Mouse (Mus musculus): Measurements from ENCODE around the gene Dedd. TPM values are rescaled to one million over a fixed set of nuclear protein-coding genes. Genes with fewer than 3 reads are reported as not detected.
"Not testable (repeated sequence)": the region's sequence is repeated elsewhere in the genome, so short reads cannot be mapped to it uniquely, and the experiment has no call there.

Gene Dedd
- polyA plus RNA-seq, 1 experiment from 2014 or later = 32.8 TPM

DNA sequence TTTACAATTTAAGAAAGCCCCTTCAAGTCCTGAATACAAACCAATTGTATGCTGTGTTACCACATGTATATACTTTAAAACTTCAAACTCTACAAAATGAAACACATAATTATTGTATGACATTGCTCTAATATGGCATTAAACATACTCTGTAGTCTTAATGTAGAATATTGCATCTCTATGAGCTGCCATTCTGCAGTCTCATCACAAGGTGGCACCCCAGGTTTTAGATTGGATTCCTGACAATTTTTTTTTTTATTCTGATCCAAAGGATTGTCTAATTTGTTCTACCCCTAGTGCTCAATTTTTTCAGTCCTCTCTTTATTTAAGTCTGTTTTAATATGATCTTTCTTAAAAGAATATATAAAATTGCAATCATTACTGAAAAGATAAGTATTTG lies 7.5 kb upstream of the Dedd start:
- Histone ChIP-seq H3K27me3 (ENCODE audit: control insufficient read depth, insufficient read depth, low read length) (no peaks in the 10 kb centered on the region), H3K27ac (replicated peaks) (no peak overlapping the region), H3K9ac (ENCODE audit: low read length) (no peak overlapping the region), H3K9me3 (ENCODE audit: control insufficient read depth, low read length) (no peaks in the 10 kb centered on the region), H3K4me2 (replicated peaks; ENCODE audit: low read depth) (no peak overlapping the region), H3K4me1 (replicated peaks; ENCODE audit: control insufficient read depth, insufficient read depth) (no peaks in the 10 kb centered on the region), H3K4me3 (ENCODE audit: low read depth, low read length) (no peak overlapping the region), H3K36me3 (ENCODE audit: control insufficient read depth, insufficient read depth, low read length) (no peaks in the 10 kb centered on the region)
- TF ChIP-seq EP300 (optimal IDR thresholded peaks at IDR 0.05) (no peak), CTCF (IDR thresholded peaks at IDR 0.05; ENCODE audit: low read depth) (peak; percentile 80)
- ATAC-seq (ENCODE audit: low FRiP score, low TSS enrichment) (no peak), DNase-seq (ENCODE audit: low spot score) (peak; percentile 20)

DNA sequence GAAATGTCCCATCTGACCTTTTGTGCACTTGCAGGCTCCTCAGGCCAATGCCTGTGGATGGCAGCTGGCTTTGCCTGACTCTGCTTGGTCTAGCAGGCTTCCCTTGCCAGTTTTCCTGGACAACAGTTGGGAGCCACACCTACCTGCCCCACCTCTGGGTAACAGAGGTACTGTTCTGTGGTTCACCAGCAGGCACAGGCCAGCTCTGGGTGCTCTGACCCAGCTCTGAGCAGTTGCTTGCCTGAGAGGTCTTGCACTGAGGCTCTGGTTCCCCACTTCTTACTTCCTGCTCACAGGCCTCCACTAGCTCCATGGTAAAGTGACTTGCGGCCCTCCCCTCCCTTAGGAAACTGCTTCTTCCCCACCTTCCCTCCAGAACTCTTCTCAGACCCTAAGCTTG lies 6.9 kb upstream of the Dedd start:
- ATAC-seq (ENCODE audit: low FRiP score, low TSS enrichment) = peak; percentile 94
- TF ChIP-seq CTCF (IDR thresholded peaks at IDR 0.05; ENCODE audit: low read depth) (no peak), EP300 (optimal IDR thresholded peaks at IDR 0.05) (no peak)
- H3K36me3 ChIP-seq (ENCODE audit: control insufficient read depth, insufficient read depth, low read length) = no peaks in the 10 kb centered on the region
- no peaks in the 10 kb centered on the region for H3K9me3 ChIP-seq (ENCODE audit: control insufficient read depth, low read length)
- 91% methylated on average over 1 of the region's 1 CpGs for WGBS
- no peak overlapping the region; the same call in 1 of the 2 replicates for H3K9ac ChIP-seq (ENCODE audit: low read length)
- no peak overlapping the region for H3K4me3 ChIP-seq (ENCODE audit: low read depth, low read length)
- no peaks in the 10 kb centered on the region for H3K27me3 ChIP-seq (ENCODE audit: control insufficient read depth, insufficient read depth, low read length)
- no peaks in the 10 kb centered on the region for H3K4me1 ChIP-seq (replicated peaks; ENCODE audit: control insufficient read depth, insufficient read depth)
- peak overlapping the region; percentile 56; the same call in 1 of the 2 replicates for H3K27ac ChIP-seq (replicated peaks)
- peak; percentile 68 for DNase-seq (ENCODE audit: low spot score)
- no peak overlapping the region for H3K4me2 ChIP-seq (replicated peaks; ENCODE audit: low read depth)

DNA sequence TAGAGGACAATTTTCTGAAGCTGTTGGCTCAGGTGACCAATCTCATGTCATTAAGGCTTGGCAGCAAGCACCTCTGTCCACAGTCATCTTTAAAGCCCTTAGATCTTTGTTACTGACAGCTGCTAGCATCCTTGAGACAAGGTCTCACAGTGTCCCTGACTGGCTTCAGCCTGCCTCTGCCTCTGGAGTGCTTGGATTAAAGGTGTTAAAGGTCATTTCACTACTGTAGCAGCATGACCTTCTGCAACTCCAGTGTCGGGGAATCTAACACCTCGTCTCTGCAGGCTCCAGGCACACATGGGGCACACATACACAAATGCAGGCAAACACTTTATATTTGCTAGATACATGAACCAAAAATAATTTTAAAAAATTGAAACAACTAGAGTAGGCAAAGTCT lies 3.4 kb upstream of the Dedd start:
- H3K4me3 ChIP-seq (ENCODE audit: low read depth, low read length) = no peak overlapping the region
- TF ChIP-seq CTCF (IDR thresholded peaks at IDR 0.05; ENCODE audit: low read depth) = no peak
- TF ChIP-seq EP300 (optimal IDR thresholded peaks at IDR 0.05) = no peak
- H3K9ac ChIP-seq (ENCODE audit: low read length) = no peak overlapping the region
- no peak overlapping the region for H3K27ac ChIP-seq (replicated peaks)
- no peaks in the 10 kb centered on the region for H3K9me3 ChIP-seq (ENCODE audit: control insufficient read depth, low read length)
- H3K36me3 ChIP-seq (ENCODE audit: control insufficient read depth, insufficient read depth, low read length) = no peaks in the 10 kb centered on the region
- H3K4me2 ChIP-seq (replicated peaks; ENCODE audit: low read depth) = no peak overlapping the region
- H3K4me1 ChIP-seq (replicated peaks; ENCODE audit: control insufficient read depth, insufficient read depth) = 0 out of 2 replicates have a peak, but pooled peaks cover 4% of the 10 kb centered on the region
- 73% methylated on average over 2 of the region's 2 CpGs for WGBS
- ATAC-seq (ENCODE audit: low FRiP score, low TSS enrichment) = no peak
- DNase-seq (ENCODE audit: low spot score) = no peak
- H3K27me3 ChIP-seq (ENCODE audit: control insufficient read depth, insufficient read depth, low read length) = no peaks in the 10 kb centered on the region

DNA sequence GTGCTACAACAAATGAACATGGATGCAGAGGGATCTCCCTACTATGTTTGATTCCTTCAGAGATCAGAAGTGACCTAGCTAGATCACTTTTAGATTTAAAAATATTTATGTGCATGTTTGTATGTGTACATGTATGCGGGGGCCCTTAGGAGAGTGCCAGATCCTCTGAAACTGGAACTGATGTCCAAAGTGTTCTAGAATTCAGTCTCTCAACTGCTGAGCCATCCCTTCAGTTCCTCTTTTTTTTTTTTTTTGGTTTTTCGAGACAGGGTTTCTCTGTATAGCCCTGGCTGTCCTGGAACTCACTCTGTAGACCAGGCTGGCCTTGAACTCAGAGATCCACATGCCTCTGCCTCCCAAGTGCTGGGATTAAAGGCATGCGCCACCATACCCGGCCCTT lies 2.4 kb upstream of the Dedd start:
- not testable (repeated sequence) for H3K27me3 ChIP-seq (ENCODE audit: control insufficient read depth, insufficient read depth, low read length); H3K4me1 ChIP-seq (replicated peaks; ENCODE audit: control insufficient read depth, insufficient read depth); DNase-seq (ENCODE audit: low spot score); H3K4me3 ChIP-seq (ENCODE audit: low read depth, low read length); H3K27ac ChIP-seq (replicated peaks); ATAC-seq (ENCODE audit: low FRiP score, low TSS enrichment); H3K4me2 ChIP-seq (replicated peaks; ENCODE audit: low read depth); H3K36me3 ChIP-seq (ENCODE audit: control insufficient read depth, insufficient read depth, low read length); H3K9me3 ChIP-seq (ENCODE audit: control insufficient read depth, low read length); H3K9ac ChIP-seq (ENCODE audit: low read length)
- 84% methylated on average over 3 of the region's 4 CpGs for WGBS

DNA sequence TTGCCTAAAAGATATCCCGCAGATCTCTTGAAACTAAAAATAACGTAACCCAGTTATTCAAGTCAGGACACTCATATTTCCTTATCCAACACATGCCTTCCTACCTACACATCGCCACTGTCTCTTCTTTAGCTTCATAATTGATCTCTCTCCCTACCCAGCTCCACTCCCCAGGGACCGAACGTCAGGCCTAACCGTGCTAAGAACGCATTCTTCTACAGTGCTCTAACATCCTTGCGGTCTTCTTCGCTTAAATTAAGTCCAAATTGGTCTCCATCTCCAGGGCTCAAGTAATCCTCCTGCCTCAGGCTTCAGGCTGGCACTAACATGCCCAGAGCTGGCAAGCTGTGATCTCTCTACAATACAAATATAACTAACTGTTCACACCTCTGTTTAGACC lies 701 bp upstream of the Dedd start:
- H3K9ac ChIP-seq (ENCODE audit: low read length) = peak overlapping the region; percentile 93
- H3K27me3 ChIP-seq (ENCODE audit: control insufficient read depth, insufficient read depth, low read length) = no peaks in the 10 kb centered on the region
- TF ChIP-seq CTCF (IDR thresholded peaks at IDR 0.05; ENCODE audit: low read depth) (no peak), EP300 (optimal IDR thresholded peaks at IDR 0.05) (no peak)
- H3K36me3 ChIP-seq (ENCODE audit: control insufficient read depth, insufficient read depth, low read length) = no peaks in the 10 kb centered on the region; the same call in 1 of the 2 replicates
- 13% methylated on average over 9 of the region's 9 CpGs for WGBS
- DNase-seq (ENCODE audit: low spot score) (no peak), ATAC-seq (ENCODE audit: low FRiP score, low TSS enrichment) (no peak)
- H3K27ac ChIP-seq (replicated peaks) = peak overlapping the region; percentile 99
- no peaks in the 10 kb centered on the region for H3K9me3 ChIP-seq (ENCODE audit: control insufficient read depth, low read length)
- peak overlapping the region; percentile 84 for H3K4me2 ChIP-seq (replicated peaks; ENCODE audit: low read depth)
- H3K4me1 ChIP-seq (replicated peaks; ENCODE audit: control insufficient read depth, insufficient read depth) = 0 out of 2 replicates have a peak, but pooled peaks cover 4% of the 10 kb centered on the region
- peak overlapping the region; percentile 88 for H3K4me3 ChIP-seq (ENCODE audit: low read depth, low read length)

DNA sequence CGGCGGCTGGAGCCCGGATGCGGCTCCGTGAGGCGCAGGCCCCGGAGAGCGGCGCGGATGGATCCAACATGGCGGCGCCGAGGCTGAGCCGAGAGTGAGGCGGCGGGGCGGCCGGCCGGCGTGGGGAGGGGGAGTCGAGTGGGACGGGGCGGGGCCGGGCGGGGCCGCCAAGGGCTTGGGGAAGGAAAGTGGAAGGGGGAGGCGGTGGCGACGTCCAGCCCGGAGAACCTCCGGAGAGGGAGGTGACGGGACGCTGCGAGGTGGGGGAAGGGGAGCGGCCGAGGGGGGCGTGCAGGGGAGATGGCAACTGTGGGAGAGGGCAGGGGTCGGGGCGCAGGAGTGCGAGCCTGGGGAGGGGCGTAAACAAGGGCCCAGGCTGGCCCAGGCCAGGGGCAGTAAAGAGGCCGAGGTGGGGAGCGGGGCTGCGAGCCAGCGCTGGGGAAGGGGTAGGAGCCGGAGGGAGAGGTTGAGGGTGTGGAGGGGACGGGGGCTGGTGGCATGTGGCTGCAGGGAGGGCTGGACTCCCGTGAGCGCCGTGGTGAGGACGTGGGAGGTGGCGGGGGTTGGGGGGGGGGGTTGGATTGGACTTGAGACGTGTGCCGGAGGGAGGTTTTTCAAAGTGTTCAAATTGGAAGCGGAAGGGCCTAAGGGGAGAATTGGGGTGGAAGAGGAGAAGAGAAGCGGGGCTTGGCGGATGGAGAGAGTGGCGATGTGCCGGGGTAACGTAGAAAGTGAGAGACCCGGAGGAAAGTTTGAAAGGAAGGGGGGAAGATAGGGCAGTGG lies 679 bp downstream of the Dedd start:
- Histone ChIP-seq H3K9ac (ENCODE audit: low read length) (peak overlapping the region; percentile 93), H3K27ac (replicated peaks) (peak overlapping the region; percentile 99), H3K27me3 (ENCODE audit: control insufficient read depth, insufficient read depth, low read length) (no peaks in the 10 kb centered on the region), H3K4me1 (replicated peaks; ENCODE audit: control insufficient read depth, insufficient read depth) (0 out of 2 replicates have a peak, but pooled peaks cover 4% of the 10 kb centered on the region), H3K4me2 (replicated peaks; ENCODE audit: low read depth) (peak overlapping the region; percentile 84), H3K4me3 (ENCODE audit: low read depth, low read length) (peak overlapping the region; percentile 88), H3K9me3 (ENCODE audit: control insufficient read depth, low read length) (no peaks in the 10 kb centered on the region), H3K36me3 (ENCODE audit: control insufficient read depth, insufficient read depth, low read length) (no peaks in the 10 kb centered on the region; the same call in 1 of the 2 replicates)
- ATAC-seq (ENCODE audit: low FRiP score, low TSS enrichment) = peak; percentile 84
- TF ChIP-seq EP300 (optimal IDR thresholded peaks at IDR 0.05) (no peak), CTCF (IDR thresholded peaks at IDR 0.05; ENCODE audit: low read depth) (no peak)
- DNase-seq (ENCODE audit: low spot score) = no peak
- WGBS = 1% methylated on average over 49 of the region's 61 CpGs
